Mouse (Mus musculus) olfactory bulb, adult 2 months (tissue): ENCODE data around the gene 4930558K02Rik. TPM values are rescaled to one million over a fixed set of nuclear protein-coding genes. Genes with fewer than 3 reads are reported as not detected.

Experiments used
- H3K27ac ChIP-seq: fragments of 200-500 bp; 2 replicates; pipeline ENCODE4 v1.5.1; 2012; ENCODE audit warnings: low read depth, low read length; ENCODE audit not compliant: insufficient read depth
- H3K4me1 ChIP-seq: fragments of 200-500 bp; 2 replicates; pipeline ENCODE4 v1.6.1; 2012; ENCODE audit warnings: low read length; ENCODE audit not compliant: control insufficient read depth, insufficient read depth
- H3K4me3 ChIP-seq: fragments of 200-500 bp; 2 replicates; pipeline ENCODE4 v1.5.1; 2012; ENCODE audit warnings: mild to moderate bottlenecking, low read depth, low read length, moderate library complexity; ENCODE audit not compliant: insufficient read depth
- CTCF ChIP-seq: fragments of 200-500 bp; IDR thresholded peaks from 2 replicates; pipeline ENCODE4 v1.5.1; 2012; ENCODE audit warnings: low read depth, mild to moderate bottlenecking, low read length, moderate library complexity; ENCODE audit not compliant: insufficient read depth
- POLR2A ChIP-seq: fragments of 200-500 bp; IDR thresholded peaks from 2 replicates; pipeline ENCODE4 v1.6.1; 2012; ENCODE audit warnings: mild to moderate bottlenecking, low read depth, low read length, moderate library complexity; ENCODE audit not compliant: insufficient read depth
- WGBS: fragments of 180-500 bp; shearing (Covaris S2); methylation state at CpG from one replicate; pipeline ENCODE4 v1.1.7; 2018; 5-methylcytosine and 5-hydroxymethylcytosine counted together
- polyA plus RNA-seq: library from polyadenylated mRNA; stranded (reverse); fragments of >200 nt; gene quantifications from 2 replicates; pipeline ENCODE4 v1.2.4, GENCODE M21; 2012; ENCODE audit warnings: low replicate concordance; ENCODE audit not compliant: missing spikeins, insufficient read depth, insufficient read length

Gene 4930558K02Rik
- polyA plus RNA-seq, 1 experiment, result not detected

GRCm38 (mm10) chr1:161931313-161931712 is 48.1 kb downstream of the 4930558K02Rik start:
- no peak overlapping the region for H3K4me3 ChIP-seq
- H3K27ac ChIP-seq, result no peak overlapping the region
- 55% methylated on average over 4 of the region's 4 CpGs for WGBS
- H3K4me1 ChIP-seq, result peaks cover 2% of the 10 kb centered on the region; the same call in 1 of the 2 replicates
- no peak for TF ChIP-seq CTCF
- TF ChIP-seq POLR2A, result no peak

GRCm38 (mm10) chr1:161927976-161928375 is 51.5 kb downstream of the 4930558K02Rik start:
- WGBS, result 81% methylated on average over 2 of the region's 2 CpGs
- peaks cover 2% of the 10 kb centered on the region; the same call in 1 of the 2 replicates for H3K4me1 ChIP-seq
- TF ChIP-seq POLR2A, result no peak
- TF ChIP-seq CTCF, result no peak
- H3K4me3 ChIP-seq, result no peak overlapping the region
- no peak overlapping the region for H3K27ac ChIP-seq

GRCm38 (mm10) chr1:161925281-161925805 is 54.1 kb downstream of the 4930558K02Rik start:
- H3K4me1 ChIP-seq, result no peaks in the 10 kb centered on the region
- TF ChIP-seq POLR2A (no peak), CTCF (no peak)

GRCm38 (mm10) chr1:161924321-161924720 is 55.1 kb downstream of the 4930558K02Rik start:
- no peak for TF ChIP-seq CTCF
- TF ChIP-seq POLR2A, result no peak
- Histone ChIP-seq H3K4me1 (no peaks in the 10 kb centered on the region), H3K4me3 (no peak overlapping the region), H3K27ac (no peak overlapping the region)
- 74% methylated on average over 3 of the region's 3 CpGs for WGBS

More at GRCm38 (mm10) chr1:161925281-161925805, 54.1 kb downstream of the 4930558K02Rik start:
- 70% methylated on average over 13 of the region's 13 CpGs for WGBS
- Histone ChIP-seq H3K27ac (no peak overlapping the region), H3K4me3 (no peak overlapping the region)

GRCm38 (mm10) chr1:161921928-161922327 is 57.5 kb downstream of the 4930558K02Rik start:
- Histone ChIP-seq H3K27ac (no peak overlapping the region), H3K4me3 (no peak overlapping the region), H3K4me1 (no peaks in the 10 kb centered on the region)
- WGBS, result 66% methylated on average over 6 of the region's 6 CpGs
- TF ChIP-seq POLR2A, result no peak
- TF ChIP-seq CTCF, result no peak

- H3K4me1 ChIP-seq, result no peaks in the 10 kb centered on the region
- WGBS, result 92% methylated on average over 9 of the region's 9 CpGs
- no peak overlapping the region for H3K4me3 ChIP-seq
- no peak for TF ChIP-seq CTCF
- TF ChIP-seq POLR2A, result no peak
- no peak overlapping the region for H3K27ac ChIP-seq
Observed at GRCm38 (mm10) chr1:161920475-161921454, 58.7 kb downstream of the 4930558K02Rik start.

- TF ChIP-seq CTCF, result no peak
- TF ChIP-seq POLR2A, result no peak
- no peak overlapping the region for H3K4me3 ChIP-seq
- WGBS, result 97% methylated on average over 2 of the region's 2 CpGs
- H3K4me1 ChIP-seq, result no peaks in the 10 kb centered on the region
- no peak overlapping the region for H3K27ac ChIP-seq
Observed at GRCm38 (mm10) chr1:161919594-161919993, 59.8 kb downstream of the 4930558K02Rik start.

GRCm38 (mm10) chr1:161918682-161919372 is 60.6 kb downstream of the 4930558K02Rik start:
- no peak for TF ChIP-seq POLR2A
- TF ChIP-seq CTCF, result no peak
- Histone ChIP-seq H3K27ac (no peak overlapping the region), H3K4me1 (no peaks in the 10 kb centered on the region), H3K4me3 (no peak overlapping the region)
- WGBS, result 69% methylated on average over 7 of the region's 7 CpGs
